Mouse (Mus musculus) cerebellum, adult 11-12 months (tissue): Measurements from ENCODE around the gene Dazap2.

Experiments
- DNase-seq: peaks from one replicate; pipeline ENCODE4 v3.0.0; 2022

The Dazap2 gene

DNA sequence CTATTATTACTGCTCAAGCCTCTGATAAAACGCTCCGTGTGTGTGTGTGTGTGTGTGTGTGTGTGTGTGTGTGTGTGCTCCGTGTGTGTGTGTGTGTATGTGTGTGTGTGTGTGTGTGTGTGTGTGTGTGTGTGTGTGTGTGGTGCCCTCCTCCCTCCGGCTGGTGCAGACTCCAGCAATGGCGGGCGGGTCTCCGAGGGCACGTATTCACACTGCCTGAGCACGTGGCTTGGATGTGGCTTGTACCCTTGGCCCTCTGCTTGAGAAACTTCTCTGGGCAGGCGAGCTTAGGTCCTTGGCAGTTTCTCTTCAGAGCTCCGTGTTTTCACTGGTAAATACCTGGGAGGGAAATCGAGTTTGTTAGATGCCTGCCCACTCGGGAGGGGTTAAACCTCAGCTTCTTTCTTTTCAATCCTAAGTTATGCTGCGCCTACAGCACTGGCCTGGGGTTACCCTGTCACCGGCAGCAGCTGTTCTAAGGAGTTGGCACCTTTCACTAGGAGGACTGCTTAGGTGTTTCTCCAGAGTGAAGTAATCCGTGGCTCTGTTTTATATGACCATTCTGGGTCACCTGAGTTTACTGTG lies 26.2 kb downstream of the Dazap2 start:
- DNase-seq, result no peak

GRCm38 (mm10) chr15:100642451-100642850 lies 27.3 kb downstream of the Dazap2 start:
- no peak for DNase-seq

GRCm38 (mm10) chr15:100646161-100646560 lies 31.0 kb downstream of the Dazap2 start:
- peak; percentile 81 for DNase-seq

- peak; percentile 43 for DNase-seq
Observed at GRCm38 (mm10) chr15:100650111-100650510, 35.0 kb downstream of the Dazap2 start.

- DNase-seq, result no peak
Observed at GRCm38 (mm10) chr15:100651610-100652009, 36.5 kb downstream of the Dazap2 start.

DNA sequence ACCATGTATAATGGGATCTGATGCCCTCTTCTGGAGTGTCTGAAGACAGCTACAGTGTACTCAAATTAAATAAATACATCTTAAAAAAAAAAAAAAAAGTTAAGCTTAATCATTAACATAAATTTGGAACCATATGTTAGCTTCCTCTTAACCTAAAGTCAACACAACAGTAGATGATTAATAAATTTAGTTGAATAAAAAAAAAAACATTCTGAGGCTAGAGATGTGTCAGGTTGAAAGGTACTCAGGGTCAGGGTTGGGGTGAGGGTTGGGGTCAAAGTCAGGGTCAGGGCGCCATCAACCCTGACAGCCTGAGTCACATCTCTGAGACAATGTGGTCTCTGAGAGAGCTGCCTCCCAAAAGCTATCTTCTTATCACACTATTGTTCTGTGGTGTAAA lies 39.1 kb downstream of the Dazap2 start:
- DNase-seq, result no peak

GRCm38 (mm10) chr15:100655201-100655600 lies 40.1 kb downstream of the Dazap2 start:
- DNase-seq, result no peak

- DNase-seq, result peak; percentile 48
Observed at GRCm38 (mm10) chr15:100660306-100660705, 45.2 kb downstream of the Dazap2 start.

DNA sequence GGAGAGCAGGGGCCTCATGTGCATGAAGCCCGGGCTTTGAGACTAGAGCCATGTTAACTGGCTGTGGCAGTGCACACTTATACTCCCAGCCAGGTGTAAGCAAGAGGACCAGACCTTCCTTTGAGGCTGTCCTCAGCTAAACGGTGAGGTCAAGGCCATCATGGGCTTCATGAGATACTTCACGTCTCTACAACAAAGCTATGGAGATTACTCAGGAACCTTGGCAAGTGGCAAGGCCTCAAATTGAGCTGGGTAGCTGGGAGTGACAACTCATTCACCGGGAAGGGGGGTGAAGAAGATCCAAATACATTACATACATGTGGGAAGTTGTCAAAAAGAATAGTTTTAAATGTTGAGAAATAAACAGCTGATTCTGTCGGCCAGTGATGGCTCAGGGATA lies 45.7 kb downstream of the Dazap2 start:
- no peak for DNase-seq

GRCm38 (mm10) chr15:100664813-100665274 lies 49.7 kb downstream of the Dazap2 start:
- no peak for DNase-seq

DNA sequence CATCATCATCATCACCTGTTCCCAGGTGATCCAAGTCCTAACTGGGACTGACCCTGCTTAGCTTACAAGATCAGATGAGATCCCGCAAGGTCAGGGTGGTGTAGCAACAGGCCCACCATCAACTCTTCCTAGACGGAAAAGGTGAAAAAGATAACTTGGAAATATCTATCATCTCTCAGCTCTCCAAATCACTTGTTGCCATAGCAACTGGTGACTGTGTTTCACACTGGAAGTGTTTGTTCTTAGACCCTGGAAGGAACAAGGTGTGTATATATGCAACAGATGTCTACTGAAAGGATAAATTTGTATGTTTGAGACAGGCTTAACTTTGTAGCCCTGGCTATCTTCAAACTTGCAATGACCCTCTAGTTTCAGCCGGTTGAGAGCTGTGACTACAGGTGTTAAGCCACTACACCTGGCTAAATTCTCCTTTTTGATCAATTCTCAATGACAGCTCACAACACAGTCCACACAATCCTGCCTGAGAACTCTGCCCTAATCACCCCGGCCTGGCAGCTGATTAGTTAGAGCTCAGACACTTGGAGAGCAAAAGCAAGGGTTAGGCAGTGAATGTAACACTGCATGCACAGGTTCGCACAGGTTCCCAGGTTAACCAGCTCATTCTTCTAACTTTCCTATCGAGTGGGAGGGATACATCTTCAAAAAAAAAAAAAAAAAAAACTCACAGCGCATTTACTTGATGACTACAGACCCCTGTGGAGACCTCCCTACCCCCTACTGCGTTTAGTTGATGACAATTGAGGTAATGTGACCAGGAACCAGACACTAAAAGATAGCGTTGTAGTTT lies 50.5 kb downstream of the Dazap2 start:
- DNase-seq, result no peak

- no peak for DNase-seq
Observed at GRCm38 (mm10) chr15:100666219-100666696, 51.1 kb downstream of the Dazap2 start.

DNA sequence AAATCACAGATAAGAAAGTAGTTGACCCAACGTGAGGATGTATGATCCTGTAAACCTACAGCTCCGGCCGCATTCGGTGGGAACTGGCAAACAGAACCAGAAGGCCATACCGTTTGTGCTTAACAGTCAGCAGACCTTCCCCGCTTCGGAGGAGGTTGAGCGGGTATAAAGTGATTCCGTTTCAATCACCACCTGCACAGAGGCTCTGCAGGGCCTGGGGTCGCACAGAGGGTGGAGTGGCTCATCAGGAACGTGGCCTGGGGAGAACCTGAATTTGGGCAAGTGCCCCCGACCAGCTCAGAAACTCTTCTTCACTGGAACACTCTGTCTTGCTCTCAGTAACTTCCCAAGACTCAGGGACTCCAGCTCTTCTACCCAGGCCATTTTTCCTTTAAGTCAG lies 51.7 kb downstream of the Dazap2 start:
- DNase-seq, result no peak

GRCm38 (mm10) chr15:100667420-100667819 lies 52.3 kb downstream of the Dazap2 start:
- DNase-seq, result no peak

DNA sequence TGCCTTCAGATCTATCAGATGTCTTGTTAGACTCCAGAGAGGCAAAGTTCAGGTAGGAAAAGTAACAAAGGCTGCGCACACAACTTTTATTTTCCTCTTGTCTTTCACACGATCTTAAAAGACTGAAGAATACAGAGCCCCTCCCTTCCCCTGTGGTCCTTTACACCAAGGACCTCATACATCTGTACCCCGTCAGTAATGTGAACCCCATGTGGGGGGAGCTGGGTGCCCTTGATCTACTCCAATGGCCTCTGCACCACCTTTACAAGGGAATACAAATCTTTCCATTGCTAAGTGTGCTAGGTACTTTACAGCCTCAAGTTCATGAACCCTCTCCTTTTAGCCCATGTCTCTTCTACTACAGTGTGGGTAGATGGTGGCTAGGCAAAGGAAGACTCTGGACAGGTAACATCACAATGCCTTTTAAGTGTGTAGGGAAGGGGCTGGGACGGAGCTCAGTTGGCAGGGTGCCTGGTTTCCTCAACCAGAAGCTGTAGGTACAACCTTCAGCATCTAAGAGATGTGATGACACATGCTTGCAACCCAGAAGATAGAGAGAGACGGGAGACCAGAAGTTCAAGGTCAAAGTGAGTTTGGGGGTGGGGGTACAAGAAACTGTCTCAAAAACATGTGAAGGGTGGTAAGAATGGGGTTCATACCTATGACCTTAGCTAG lies 52.9 kb downstream of the Dazap2 start:
- DNase-seq, result no peak

GRCm38 (mm10) chr15:100669337-100669736 lies 54.2 kb downstream of the Dazap2 start, which contains the start of gene Bin2:
TSS of gene Bin2 (minus strand) at chr15:100669553.
- DNase-seq, result no peak

GRCm38 (mm10) chr15:100670004-100670403 lies 54.9 kb downstream of the Dazap2 start:
- DNase-seq, result no peak
